Mouse (Mus musculus) E14TG2a.4 (cell line): ENCODE data around the gene Rab14.

Source experiments
- H3K27me3 ChIP-seq: 2 replicates; pipeline ENCODE4 v1.6.1; 2014; ENCODE audit warnings: low read length, control low read depth; ENCODE audit not compliant: insufficient read depth
- H3K36me3 ChIP-seq: 2 replicates; pipeline ENCODE4 v1.6.1; 2014; ENCODE audit warnings: low read length, control low read depth; ENCODE audit not compliant: insufficient read depth
- H3K4me1 ChIP-seq: replicated peaks from 2 replicates; pipeline ENCODE4 v1.6.1; 2014; ENCODE audit warnings: low read depth, low read length, control low read depth
- H3K4me3 ChIP-seq: replicated peaks from 2 replicates; pipeline ENCODE4 v1.5.1; 2014; ENCODE audit warnings: mild to moderate bottlenecking, low read length
- H3K9me3 ChIP-seq: 2 replicates; pipeline ENCODE4 v1.6.1; 2014; ENCODE audit warnings: low read length, control low read depth
- CTCF ChIP-seq: conservative IDR thresholded peaks from 2 replicates; pipeline ENCODE4 v1.5.1; 2014; ENCODE audit warnings: low read length
- NANOG ChIP-seq: IDR thresholded peaks from 2 replicates; pipeline ENCODE4 v1.6.1; 2014; ENCODE audit warnings: borderline replicate concordance, low read length, mixed read lengths
- POU5F1 ChIP-seq: IDR thresholded peaks from 2 replicates; pipeline ENCODE4 v1.6.1; 2014; ENCODE audit warnings: low read length, borderline replicate concordance

Rab14 gene

DNA sequence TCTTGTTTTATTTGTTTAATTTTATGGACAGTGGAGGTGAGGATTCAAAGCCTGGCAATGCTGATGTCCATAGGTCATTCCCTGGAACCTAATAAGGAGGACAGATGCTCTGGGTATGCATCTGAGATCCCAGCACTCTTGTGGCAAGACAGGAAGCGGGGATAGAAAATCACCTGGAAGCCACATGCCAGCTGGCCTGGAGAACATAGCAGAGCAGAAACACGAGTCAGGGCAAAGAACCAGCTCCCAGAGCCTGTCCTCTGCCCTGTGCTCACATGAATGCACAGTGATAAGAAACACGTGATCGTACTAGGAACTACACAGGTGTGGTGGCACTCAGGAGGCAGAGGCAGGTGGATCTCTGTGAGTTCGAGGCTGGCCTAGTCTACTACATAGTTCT is 34.1 kb downstream of the Rab14 start:
- Histone ChIP-seq H3K9me3 (peaks cover 5% of the 10 kb centered on the region; the same call in 1 of the 2 replicates), H3K27me3 (no peaks in the 10 kb centered on the region), H3K36me3 (peaks cover 89% of the 10 kb centered on the region), H3K4me3 (no peak overlapping the region), H3K4me1 (no peaks in the 10 kb centered on the region)
- TF ChIP-seq NANOG (no peak), CTCF (no peak), POU5F1 (no peak)

DNA sequence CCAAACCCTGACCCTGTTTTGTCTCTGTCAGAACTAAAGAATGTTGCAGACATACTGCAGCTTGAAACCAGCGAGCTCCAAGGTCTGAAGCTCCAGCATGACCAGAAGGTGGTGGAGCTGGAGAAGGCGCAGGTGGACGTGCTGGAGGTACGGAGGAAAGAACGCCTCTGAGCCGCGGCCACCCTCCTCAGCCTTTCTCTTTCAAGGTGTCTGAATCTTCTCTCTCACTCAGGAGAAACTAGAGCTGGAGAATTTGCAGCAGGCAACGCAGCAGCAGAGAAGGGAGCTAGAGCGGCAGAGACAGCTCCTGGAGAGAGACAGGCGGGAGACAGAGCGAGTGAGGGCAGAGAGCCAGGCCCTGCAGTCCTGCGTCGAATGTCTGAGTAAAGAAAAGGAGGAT is 35.5 kb downstream of the Rab14 start:
- H3K9me3 ChIP-seq, result no peaks in the 10 kb centered on the region
- no peak overlapping the region for H3K4me3 ChIP-seq
- TF ChIP-seq POU5F1 (no peak), CTCF (no peak), NANOG (no peak)
- H3K36me3 ChIP-seq, result peaks cover 80% of the 10 kb centered on the region
- no peaks in the 10 kb centered on the region for H3K27me3 ChIP-seq
- H3K4me1 ChIP-seq, result peaks cover 3% of the 10 kb centered on the region

DNA sequence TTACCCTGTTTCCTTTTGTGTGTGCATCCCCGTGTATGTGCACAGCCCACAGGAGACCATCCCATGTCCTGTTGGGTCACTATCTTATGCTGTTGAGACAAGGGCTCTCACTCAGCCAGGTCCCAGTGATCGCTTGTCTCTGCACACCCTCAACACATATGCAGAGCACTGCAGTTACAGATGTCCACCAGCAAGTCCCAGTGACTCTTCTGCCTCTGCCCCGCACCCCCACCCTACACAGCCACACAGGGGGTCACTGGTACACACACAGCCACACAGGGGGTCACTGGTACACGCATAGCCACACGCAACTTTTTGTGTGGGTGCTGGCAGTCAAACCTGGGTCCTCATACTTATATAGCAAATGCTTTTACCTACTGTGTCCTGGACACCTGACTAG is 37.5 kb downstream of the Rab14 start:
- Histone ChIP-seq H3K4me3 (no peak overlapping the region), H3K4me1 (peaks cover 8% of the 10 kb centered on the region), H3K36me3 (peaks cover 74% of the 10 kb centered on the region), H3K9me3 (no peaks in the 10 kb centered on the region), H3K27me3 (no peaks in the 10 kb centered on the region)
- TF ChIP-seq CTCF (no peak), NANOG (no peak), POU5F1 (no peak)

DNA sequence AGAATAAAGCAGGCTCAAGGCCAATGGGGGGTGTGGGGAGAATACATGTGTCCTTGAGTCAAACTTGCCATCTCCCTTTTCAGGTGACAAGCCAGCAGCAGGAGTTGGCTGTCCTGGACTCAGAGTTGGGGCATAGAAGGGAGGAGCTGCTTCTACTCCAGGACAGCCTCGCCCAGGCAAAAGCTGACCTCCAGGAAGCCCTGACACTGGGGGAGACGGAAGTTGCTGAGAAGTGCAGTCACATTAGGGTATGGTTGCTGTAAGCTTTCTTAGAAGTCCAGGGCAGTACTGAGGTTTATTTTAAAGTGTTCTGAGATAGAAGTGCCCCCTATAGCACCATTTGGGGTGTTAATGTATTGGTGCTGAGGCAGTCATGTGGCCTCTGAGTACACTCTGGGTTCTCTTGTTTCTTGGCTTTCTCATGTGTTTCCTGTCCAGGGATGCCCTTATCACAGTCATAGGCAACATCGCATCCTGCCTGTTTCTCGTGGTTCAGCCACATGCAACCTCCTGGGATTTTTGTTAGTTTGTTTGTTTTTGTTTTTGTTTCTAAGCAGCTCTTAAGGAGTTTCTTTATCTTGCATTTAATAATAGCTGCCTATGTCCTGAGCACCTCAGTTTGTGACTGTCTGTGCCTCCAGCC is 39.0 kb downstream of the Rab14 start:
- Histone ChIP-seq H3K4me1 (peaks cover 8% of the 10 kb centered on the region), H3K4me3 (no peak overlapping the region), H3K9me3 (no peaks in the 10 kb centered on the region), H3K36me3 (peaks cover 75% of the 10 kb centered on the region), H3K27me3 (no peaks in the 10 kb centered on the region)
- TF ChIP-seq CTCF (no peak), POU5F1 (no peak), NANOG (no peak)

DNA sequence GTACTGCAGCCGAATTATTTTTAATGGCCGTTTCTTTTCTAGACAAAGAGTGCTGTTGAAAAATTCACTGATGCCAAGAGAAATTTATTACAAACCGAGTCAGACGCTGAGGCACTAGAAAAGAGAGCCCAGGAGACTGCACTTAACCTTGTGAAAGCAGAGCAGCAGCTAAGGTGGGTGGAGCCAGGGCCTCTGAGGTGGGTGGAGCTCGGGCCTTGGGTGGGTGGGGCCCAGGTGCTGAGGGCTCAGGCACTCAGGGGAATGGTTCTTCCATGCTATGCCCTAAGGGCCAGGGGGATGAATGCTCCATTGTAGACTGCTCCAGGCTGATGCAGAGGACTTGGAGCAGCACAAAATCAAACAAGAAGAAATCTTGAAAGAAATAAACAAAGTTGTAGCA is 40.7 kb downstream of the Rab14 start:
- TF ChIP-seq NANOG (no peak), CTCF (no peak), POU5F1 (no peak)
- peaks cover 75% of the 10 kb centered on the region for H3K36me3 ChIP-seq
- H3K4me1 ChIP-seq, result peaks cover 8% of the 10 kb centered on the region
- H3K4me3 ChIP-seq, result no peak overlapping the region
- H3K27me3 ChIP-seq, result no peaks in the 10 kb centered on the region
- no peaks in the 10 kb centered on the region for H3K9me3 ChIP-seq

DNA sequence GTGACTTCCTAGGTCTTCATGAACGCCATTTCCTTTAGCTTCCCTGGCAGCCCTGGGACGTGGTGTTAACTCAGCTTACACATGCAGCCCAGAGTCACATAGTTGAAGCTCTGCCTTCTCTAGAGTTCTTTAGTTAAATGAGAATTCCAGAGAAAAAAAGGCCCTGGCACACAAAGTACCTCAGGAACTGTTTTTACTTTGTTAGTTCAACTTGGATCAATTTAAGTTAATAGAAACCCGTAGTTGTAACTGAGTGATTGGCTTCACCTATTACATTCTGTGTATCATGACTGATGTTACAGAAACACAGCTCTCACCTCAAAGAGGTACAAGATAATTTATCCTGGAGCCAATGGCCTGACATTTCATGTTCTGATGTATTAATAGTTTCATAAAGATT is 42.6 kb downstream of the Rab14 start:
- H3K4me1 ChIP-seq, result peaks cover 8% of the 10 kb centered on the region
- H3K36me3 ChIP-seq, result peaks cover 83% of the 10 kb centered on the region
- no peak for TF ChIP-seq CTCF
- no peak for TF ChIP-seq POU5F1
- TF ChIP-seq NANOG, result no peak
- H3K4me3 ChIP-seq, result no peak overlapping the region
- no peaks in the 10 kb centered on the region for H3K9me3 ChIP-seq
- H3K27me3 ChIP-seq, result no peaks in the 10 kb centered on the region

DNA sequence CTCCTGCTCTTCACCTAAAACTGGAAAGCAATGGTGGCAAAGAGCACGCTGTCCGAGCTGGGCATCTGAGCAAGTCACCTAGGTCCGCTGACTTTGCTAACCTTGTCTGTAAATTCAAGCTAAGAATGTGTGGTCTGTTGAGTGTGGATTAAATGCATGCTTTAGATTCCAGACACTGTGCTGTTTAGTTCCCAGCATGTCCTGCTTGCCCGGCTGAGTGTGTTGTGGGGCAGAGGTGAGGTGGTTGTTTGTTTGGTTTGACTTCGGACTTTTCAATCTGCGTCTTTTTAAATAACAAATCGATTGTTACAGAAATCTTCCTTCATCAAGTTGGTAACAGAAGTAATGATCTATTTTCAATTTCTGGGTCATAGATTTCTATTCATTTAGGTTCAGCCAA is 43.1 kb downstream of the Rab14 start:
- Histone ChIP-seq H3K4me3 (no peak overlapping the region), H3K27me3 (no peaks in the 10 kb centered on the region), H3K36me3 (peaks cover 83% of the 10 kb centered on the region), H3K9me3 (no peaks in the 10 kb centered on the region), H3K4me1 (peaks cover 8% of the 10 kb centered on the region)
- TF ChIP-seq CTCF (no peak), NANOG (no peak), POU5F1 (no peak)

DNA sequence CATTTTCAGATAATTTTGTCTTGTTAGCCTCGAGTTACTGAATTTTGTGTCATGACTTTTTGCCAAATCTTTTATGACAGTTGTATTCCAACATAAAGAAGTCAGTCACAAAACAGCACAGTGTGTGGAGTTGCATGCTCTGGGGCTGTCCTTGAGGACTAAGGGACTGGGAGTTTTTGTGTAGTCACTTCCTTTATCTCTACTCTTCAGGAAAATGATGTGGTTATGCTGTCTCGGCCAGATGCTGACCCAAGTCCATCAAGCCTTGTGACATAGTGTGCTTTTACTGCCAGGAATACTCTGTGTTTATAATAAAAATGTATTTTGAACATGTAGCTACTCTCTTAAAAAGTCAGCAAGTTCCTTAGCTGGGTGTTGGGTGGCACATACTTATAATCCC is 43.9 kb downstream of the Rab14 start:
- Histone ChIP-seq H3K36me3 (peaks cover 84% of the 10 kb centered on the region), H3K4me1 (peaks cover 8% of the 10 kb centered on the region), H3K4me3 (no peak overlapping the region), H3K27me3 (no peaks in the 10 kb centered on the region), H3K9me3 (no peaks in the 10 kb centered on the region)
- TF ChIP-seq NANOG (no peak), POU5F1 (no peak), CTCF (no peak)

DNA sequence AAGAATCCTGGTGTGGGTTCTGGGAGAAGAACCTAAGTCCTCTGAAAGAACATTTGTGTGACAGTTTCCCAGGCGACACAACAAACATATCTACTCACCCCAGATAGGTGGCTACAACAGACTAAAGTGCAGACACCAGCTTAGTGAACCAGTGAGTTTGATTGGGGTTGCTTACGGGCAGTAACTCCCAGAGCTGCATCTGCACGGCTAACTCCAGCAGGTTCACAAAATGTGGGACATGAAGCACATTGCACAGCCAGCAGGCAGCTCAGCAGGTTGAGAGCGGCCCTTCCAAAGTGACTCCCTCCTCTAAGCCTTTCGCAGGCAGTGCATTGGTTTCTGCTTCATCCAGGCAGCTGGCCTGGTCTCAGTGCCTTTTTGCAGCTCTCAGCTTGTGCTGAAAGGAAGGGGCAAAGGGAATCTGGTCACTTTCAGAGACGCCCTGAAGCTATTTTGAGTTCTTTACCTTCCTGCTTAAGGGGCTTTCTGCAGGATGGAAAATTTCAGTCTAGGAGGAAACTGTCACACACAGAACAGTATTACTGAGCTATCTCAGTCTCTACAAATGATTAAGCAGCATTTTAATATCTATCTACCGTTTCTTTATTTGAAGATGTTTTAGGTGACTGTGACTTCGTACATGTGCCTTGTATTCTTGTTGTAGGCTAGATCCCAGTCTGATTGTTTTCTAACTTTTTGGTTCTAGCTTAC is 46.9 kb downstream of the Rab14 start:
- H3K4me1 ChIP-seq, result 0 out of 2 replicates have a peak, but pooled peaks cover 3% of the 10 kb centered on the region
- TF ChIP-seq POU5F1 (no peak), CTCF (no peak), NANOG (no peak)
- peaks cover 100% of the 10 kb centered on the region for H3K36me3 ChIP-seq
- no peaks in the 10 kb centered on the region for H3K27me3 ChIP-seq
- H3K9me3 ChIP-seq, result no peaks in the 10 kb centered on the region
- H3K4me3 ChIP-seq, result no peak overlapping the region
